Mouse (Mus musculus) intestine, postnatal 0 days (tissue): ENCODE measurements at regions not wholly inside any gene's neighbourhood (a gene's known extent, or its start where the extent isn't known, plus 50 kb on each side); places are given as distances from the start of the nearest gene placed in this dataset.
A peak's percentile ranks its signal among the peaks of the same experiment; 100 is the strongest.

Experiments used
- ATAC-seq: fragments of 200-750 bp; cut with Nextera tagmentation; 2 replicates; pipeline ENCODE4 v1.8.0; 2017; ENCODE audit warnings: mild to moderate bottlenecking, moderate TSS enrichment, moderate library complexity
- H3K27ac ChIP-seq: fragments of 300-500 bp; sonication (generic); 2 replicates; pipeline ENCODE4 v1.5.1; 2014; ENCODE audit warnings: mild to moderate bottlenecking, low read depth, low read length, moderate library complexity
- H3K27me3 ChIP-seq: fragments of 300-500 bp; sonication (generic); replicated peaks from 2 replicates; pipeline ENCODE4 v1.6.1; 2014; ENCODE audit warnings: low read length, mixed read lengths; ENCODE audit not compliant: control insufficient read depth, insufficient read depth
- H3K36me3 ChIP-seq: fragments of 300-500 bp; sonication (generic); 2 replicates; pipeline ENCODE4 v1.6.1; 2014; ENCODE audit warnings: mild to moderate bottlenecking, moderate library complexity; ENCODE audit not compliant: control insufficient read depth, insufficient read depth
- H3K4me1 ChIP-seq: fragments of 300-500 bp; sonication (generic); replicated peaks from 2 replicates; pipeline ENCODE4 v1.6.1; 2014; ENCODE audit warnings: antibody characterized with exemption, low read length, mixed read lengths; ENCODE audit not compliant: control insufficient read depth, insufficient read depth
- H3K4me2 ChIP-seq: fragments of 300-500 bp; sonication (generic); replicated peaks from 2 replicates; pipeline ENCODE4 v1.6.1; 2014; ENCODE audit warnings: low read depth, mild to moderate bottlenecking, moderate library complexity
- H3K4me3 ChIP-seq: fragments of 300-500 bp; sonication (generic); 2 replicates; pipeline ENCODE4 v1.5.1; 2014; ENCODE audit warnings: low read depth, low read length
- H3K9ac ChIP-seq: fragments of 300-500 bp; sonication (generic); 2 replicates; pipeline ENCODE4 v1.6.1; 2014; ENCODE audit warnings: mild to moderate bottlenecking, low read depth, low read length
- H3K9me3 ChIP-seq: fragments of 300-500 bp; sonication (generic); 2 replicates; pipeline ENCODE4 v1.6.1; 2016; ENCODE audit warnings: mixed run types; ENCODE audit not compliant: control insufficient read depth
- CTCF ChIP-seq: sonication (generic); IDR thresholded peaks from 2 replicates; pipeline ENCODE4 v1.5.1; 2016; ENCODE audit warnings: low read depth, mild to moderate bottlenecking, control low read depth, antibody characterized with exemption, moderate library complexity
- WGBS: fragments of 180-500 bp; shearing (Covaris S2); extraction: QIAGEN DNeasy Blood & Tissue Kit; methylation state at CpG from one replicate; pipeline ENCODE4 v1.1.7; 2014; 5-methylcytosine and 5-hydroxymethylcytosine counted together

DNA sequence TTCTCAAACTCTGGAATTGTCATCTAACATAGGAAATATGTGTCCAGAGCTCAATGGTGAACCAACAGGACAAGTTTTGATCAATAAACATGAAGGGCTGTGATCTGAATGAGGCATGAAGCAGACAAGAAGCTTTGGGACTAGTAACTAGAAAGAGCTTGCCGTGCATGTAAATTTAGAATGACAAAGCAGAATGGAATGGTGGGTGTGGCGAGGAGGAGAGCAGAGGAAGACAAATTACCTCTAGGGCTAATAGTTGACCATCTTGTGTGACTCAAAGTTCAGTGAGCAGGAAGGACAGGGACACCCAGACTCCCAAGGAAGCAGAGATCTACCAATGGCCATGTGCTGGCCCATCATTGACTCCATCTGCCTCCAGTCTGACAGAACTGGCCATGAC, 455.6 kb downstream of the Tns1 start:
- no peak for ATAC-seq
- no peaks in the 10 kb centered on the region for H3K36me3 ChIP-seq
- H3K4me2 ChIP-seq, result no peak overlapping the region
- no peak overlapping the region for H3K27ac ChIP-seq
- no peak overlapping the region for H3K9ac ChIP-seq
- no peak for TF ChIP-seq CTCF
- H3K27me3 ChIP-seq, result no peaks in the 10 kb centered on the region
- H3K9me3 ChIP-seq, result no peaks in the 10 kb centered on the region
- H3K4me3 ChIP-seq, result no peak overlapping the region
- H3K4me1 ChIP-seq, result no peaks in the 10 kb centered on the region
- 77% methylated on average over 2 of the region's 2 CpGs for WGBS

DNA sequence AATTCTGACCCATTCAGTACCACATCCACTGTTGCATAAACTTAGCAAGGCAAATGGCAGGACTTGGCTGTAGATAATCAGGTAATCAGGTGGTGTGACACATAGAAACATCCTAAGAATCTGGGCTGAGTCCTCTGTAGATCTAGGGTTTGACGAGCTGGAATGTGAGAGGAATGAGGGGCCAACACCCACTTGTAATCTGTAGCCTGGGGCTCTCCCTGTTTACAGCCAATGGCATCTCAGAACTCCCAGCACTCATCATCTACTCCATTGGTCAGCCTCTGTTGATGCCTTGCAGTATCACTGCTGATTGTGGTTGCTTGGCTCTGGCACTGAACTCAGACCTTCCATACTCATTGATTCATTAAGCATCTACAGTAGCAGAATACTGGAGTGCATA, 460.7 kb downstream of the Tns1 start:
- no peak for TF ChIP-seq CTCF
- Histone ChIP-seq H3K4me2 (no peak overlapping the region), H3K36me3 (no peaks in the 10 kb centered on the region), H3K4me1 (no peaks in the 10 kb centered on the region), H3K9ac (no peak overlapping the region), H3K27ac (no peak overlapping the region), H3K9me3 (no peaks in the 10 kb centered on the region), H3K27me3 (no peaks in the 10 kb centered on the region), H3K4me3 (no peak overlapping the region)
- WGBS, result 20% methylated on average over 1 of the region's 1 CpGs
- no peak for ATAC-seq

DNA sequence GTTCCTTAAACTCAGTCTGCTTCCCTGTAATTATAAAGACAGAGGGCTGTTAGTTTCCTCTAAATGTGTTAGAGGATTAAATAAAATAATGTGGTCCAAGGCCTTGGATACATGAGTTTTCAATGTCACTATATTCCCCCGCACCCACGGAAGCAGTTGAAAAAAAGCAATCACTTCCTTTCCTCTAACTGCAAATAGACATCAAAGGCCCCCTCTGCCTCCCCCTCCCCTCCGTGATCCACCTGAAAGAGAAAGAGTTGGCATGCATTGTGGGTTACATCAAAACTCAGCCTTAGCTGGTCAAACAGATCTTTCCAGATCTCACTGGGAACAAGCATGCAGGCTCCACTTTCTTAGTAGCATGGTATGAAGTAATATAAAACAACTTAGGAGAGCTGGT, 479.2 kb downstream of the Tns1 start:
- ATAC-seq, result no peak
- H3K27me3 ChIP-seq, result no peaks in the 10 kb centered on the region
- H3K27ac ChIP-seq, result no peak overlapping the region
- H3K9me3 ChIP-seq, result no peaks in the 10 kb centered on the region
- no peak for TF ChIP-seq CTCF
- H3K4me2 ChIP-seq, result no peak overlapping the region
- H3K9ac ChIP-seq, result no peak overlapping the region
- 65% methylated on average over 3 of the region's 3 CpGs for WGBS
- no peaks in the 10 kb centered on the region for H3K36me3 ChIP-seq
- no peaks in the 10 kb centered on the region for H3K4me1 ChIP-seq
- H3K4me3 ChIP-seq, result no peak overlapping the region

DNA sequence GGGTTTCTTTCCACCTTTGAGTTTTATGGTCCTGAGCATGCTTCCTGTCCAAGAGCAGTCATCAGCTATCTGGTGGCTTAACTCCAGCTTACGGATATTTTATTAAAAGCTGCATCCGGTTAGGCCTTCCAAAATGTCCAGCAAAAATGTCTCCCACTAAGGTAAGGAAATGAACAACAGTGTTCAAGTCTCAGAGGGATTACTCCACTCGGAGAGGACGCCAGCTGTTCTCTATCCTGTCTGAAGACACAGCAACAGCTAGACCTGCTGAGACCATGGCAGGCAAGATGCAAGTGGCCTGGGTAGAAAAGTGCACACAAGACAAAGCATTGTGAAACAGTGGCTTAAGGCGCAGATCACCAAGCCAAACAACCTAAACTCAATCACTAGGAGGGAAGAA, 479.9 kb downstream of the Tns1 start:
- peak; percentile 24; the same call in 1 of the 2 replicates for TF ChIP-seq CTCF
- H3K4me3 ChIP-seq, result no peak overlapping the region
- H3K4me1 ChIP-seq, result no peaks in the 10 kb centered on the region
- no peak overlapping the region for H3K9ac ChIP-seq
- H3K9me3 ChIP-seq, result no peaks in the 10 kb centered on the region
- ATAC-seq, result no peak
- 48% methylated on average over 5 of the region's 5 CpGs for WGBS
- H3K36me3 ChIP-seq, result no peaks in the 10 kb centered on the region
- no peak overlapping the region for H3K4me2 ChIP-seq
- H3K27me3 ChIP-seq, result no peaks in the 10 kb centered on the region
- H3K27ac ChIP-seq, result no peak overlapping the region

DNA sequence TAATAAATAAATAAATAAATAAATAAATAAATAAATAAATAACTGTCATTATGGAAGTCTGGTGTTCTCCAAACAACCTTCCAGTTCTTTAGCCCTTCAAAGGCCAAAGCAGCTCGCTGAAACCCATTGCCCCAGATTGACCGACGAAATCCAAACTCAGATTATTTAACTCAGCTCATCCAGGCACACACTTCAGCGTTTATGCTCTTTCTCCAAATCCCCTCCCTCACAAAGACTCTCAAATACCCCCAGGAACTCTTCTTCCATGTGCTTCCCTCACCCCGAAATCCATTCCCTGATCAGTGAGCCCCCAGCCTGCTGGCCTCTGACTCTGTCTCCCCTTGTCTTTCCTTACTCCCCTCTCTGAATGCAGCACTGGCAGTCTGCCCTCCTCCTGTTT, 480.8 kb downstream of the Tns1 start:
- Histone ChIP-seq H3K36me3 (no peaks in the 10 kb centered on the region), H3K27me3 (no peaks in the 10 kb centered on the region), H3K4me1 (no peaks in the 10 kb centered on the region), H3K4me2 (no peak overlapping the region), H3K4me3 (no peak overlapping the region), H3K9ac (no peak overlapping the region), H3K27ac (no peak overlapping the region), H3K9me3 (no peaks in the 10 kb centered on the region)
- WGBS, result 73% methylated on average over 5 of the region's 5 CpGs
- no peak for TF ChIP-seq CTCF
- ATAC-seq, result no peak

DNA sequence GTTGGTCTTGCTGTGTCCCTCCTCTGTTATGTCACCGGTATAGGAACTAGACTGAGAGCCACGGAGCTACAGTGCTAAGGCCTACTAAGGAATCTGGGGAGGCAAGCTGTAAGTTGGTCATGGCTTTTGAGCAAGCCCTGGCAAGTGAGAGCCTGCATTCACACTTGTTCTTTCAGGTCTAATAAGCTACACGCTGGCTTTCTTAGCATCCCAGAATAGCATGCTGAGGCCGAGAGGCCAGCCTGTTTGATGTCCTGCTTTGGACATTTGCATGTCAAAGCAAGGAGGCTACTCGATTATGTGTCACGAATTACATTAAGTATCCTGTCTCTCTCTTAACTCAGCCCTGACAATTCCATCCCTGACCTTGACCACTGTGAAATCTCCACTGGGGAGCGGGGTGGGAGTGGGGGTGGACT, 481.5 kb downstream of the Tns1 start:
- 76% methylated on average over 7 of the region's 7 CpGs for WGBS
- Histone ChIP-seq H3K36me3 (no peaks in the 10 kb centered on the region), H3K27me3 (no peaks in the 10 kb centered on the region), H3K9ac (no peak overlapping the region), H3K4me1 (no peaks in the 10 kb centered on the region), H3K9me3 (no peaks in the 10 kb centered on the region), H3K4me2 (no peak overlapping the region), H3K27ac (no peak overlapping the region), H3K4me3 (no peak overlapping the region)
- ATAC-seq, result no peak
- TF ChIP-seq CTCF, result no peak

DNA sequence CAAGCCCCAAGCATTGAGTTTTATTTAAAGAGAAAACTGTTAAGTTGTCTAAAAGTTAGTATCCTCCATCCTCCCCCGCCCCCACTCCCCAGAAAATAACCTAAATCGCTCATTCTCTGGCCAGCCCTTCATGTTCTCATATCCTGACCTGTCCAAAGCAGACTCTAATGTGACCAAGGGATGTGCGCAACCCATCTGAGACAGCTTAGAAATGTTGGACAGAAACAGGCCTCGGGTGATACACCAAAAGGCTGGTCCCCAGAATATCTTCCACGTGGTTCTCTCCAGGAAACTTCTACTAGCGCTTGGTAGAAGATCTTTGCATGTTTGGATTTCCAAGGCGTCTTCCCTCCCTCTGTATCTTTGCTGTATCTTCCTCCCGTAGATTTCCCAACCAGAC, 482.8 kb downstream of the Tns1 start:
- H3K9ac ChIP-seq, result no peak overlapping the region
- no peaks in the 10 kb centered on the region for H3K9me3 ChIP-seq
- no peaks in the 10 kb centered on the region for H3K36me3 ChIP-seq
- H3K4me2 ChIP-seq, result no peak overlapping the region
- no peaks in the 10 kb centered on the region for H3K4me1 ChIP-seq
- WGBS, result 84% methylated on average over 8 of the region's 8 CpGs
- H3K27me3 ChIP-seq, result no peaks in the 10 kb centered on the region
- no peak for ATAC-seq
- no peak overlapping the region for H3K4me3 ChIP-seq
- no peak for TF ChIP-seq CTCF
- H3K27ac ChIP-seq, result no peak overlapping the region
